Mouse (Mus musculus): ENCODE measurements around the gene Optn. TPM values are rescaled to one million over a fixed set of nuclear protein-coding genes. Genes with fewer than 3 reads are reported as not detected.

Gene Optn
- total RNA-seq, 2 experiments from 2014 or later = 4.1 to 9.1 TPM

DNA sequence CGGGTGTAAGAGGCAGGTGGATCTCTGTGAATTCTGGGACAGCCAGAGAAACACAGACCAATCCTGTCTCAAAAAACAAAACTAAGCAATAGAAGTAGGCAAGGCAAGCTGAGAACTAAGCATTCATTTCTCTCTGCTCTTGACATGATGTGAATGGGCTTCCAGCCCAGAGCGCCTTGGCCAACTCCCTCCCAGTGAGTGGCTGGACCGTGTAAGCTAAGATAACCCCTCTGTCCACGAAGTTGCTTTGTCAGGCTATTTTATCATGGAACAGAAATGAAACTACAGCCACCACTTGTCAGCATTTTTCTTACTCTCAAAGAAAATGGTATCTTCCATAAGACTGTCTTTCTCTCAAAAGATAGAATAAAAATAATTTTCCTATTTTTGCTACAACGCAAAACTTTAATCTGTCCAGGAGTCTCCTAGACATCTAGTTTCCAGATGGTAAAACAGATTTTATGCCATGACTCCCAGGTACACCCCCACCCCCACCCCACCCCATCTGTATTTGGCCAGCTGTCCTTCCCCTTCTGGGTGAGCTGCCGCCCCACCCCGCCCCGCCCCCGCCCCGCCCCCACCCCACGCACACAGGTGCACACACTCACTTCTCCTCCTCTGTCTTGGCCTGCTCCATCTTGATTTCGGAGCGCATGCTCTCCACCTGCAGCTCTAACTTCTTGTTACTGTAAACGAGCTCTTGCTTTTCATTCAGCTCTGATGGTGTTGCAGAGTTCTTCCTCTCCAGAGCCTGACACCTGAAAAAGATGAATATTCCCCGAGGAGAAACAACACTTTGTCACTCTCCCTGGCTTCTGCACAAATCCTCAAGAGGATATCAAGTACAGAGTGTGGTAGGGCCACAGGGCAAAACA is 30.1 kb downstream of the Optn start:
- no peak for ATAC-seq (ENCODE audit: poor library complexity, severe bottlenecking)

DNA sequence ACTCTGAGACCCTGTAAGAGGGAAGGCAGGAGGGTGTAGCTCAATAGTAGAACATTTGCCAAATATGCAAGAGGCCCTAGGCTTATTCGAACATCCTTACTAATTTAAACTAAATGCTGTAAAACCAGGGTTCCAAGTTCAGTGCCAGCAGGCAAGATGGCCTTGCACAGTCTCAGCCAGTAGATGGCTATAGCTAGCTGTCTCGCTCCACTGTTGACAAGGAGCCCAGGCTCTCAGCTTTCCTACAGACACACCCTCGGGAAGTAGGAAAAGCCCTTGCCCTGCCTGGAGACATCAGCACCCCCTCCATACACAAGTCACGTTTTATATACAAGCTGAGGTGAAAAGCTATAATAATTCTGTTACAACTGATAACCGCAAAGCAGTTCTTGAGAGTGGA is 31.2 kb downstream of the Optn start:
- ATAC-seq (ENCODE audit: poor library complexity, severe bottlenecking) = no peak

GRCm38 (mm10) chr2:5031215-5031614 is 32.6 kb downstream of the Optn start:
- ATAC-seq (ENCODE audit: poor library complexity, severe bottlenecking) = no peak

- no peak for ATAC-seq (ENCODE audit: poor library complexity, severe bottlenecking)
Observed at GRCm38 (mm10) chr2:5029808-5030207, 34.0 kb downstream of the Optn start.

- ATAC-seq (ENCODE audit: poor library complexity, severe bottlenecking) = no peak
Observed at GRCm38 (mm10) chr2:5028047-5028446, 35.8 kb downstream of the Optn start.

- ATAC-seq (ENCODE audit: poor library complexity, severe bottlenecking) = no peak
Observed at GRCm38 (mm10) chr2:5027057-5027456, 36.8 kb downstream of the Optn start.

DNA sequence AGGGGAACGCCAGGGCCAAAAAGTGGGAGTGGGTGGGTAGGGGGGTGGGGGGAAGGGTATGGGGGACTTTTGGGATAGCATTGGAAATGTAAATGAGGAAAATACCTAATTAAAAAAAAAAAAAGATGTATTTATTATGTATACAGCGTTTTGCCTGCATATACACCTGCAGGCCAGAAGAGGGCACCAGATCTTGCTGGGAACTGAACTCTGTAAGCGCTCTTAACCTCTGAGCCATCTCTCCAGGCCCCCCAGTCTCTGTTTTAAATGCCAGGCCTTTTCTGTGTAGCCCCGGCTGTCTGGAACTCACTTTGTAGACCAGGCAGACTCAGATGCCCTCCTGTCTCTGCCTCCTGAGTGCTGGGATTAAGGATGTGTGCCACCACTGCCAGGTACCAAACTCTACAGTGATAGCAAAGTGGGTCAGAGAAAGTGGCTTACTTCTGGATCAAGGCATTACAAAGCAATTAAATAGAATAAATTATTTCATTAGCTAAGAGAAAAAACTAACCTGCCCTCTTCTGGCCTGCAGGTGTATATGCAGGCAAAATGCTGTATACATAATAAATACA is 38.6 kb downstream of the Optn start:
- ATAC-seq (ENCODE audit: poor library complexity, severe bottlenecking) = peak; percentile 64

DNA sequence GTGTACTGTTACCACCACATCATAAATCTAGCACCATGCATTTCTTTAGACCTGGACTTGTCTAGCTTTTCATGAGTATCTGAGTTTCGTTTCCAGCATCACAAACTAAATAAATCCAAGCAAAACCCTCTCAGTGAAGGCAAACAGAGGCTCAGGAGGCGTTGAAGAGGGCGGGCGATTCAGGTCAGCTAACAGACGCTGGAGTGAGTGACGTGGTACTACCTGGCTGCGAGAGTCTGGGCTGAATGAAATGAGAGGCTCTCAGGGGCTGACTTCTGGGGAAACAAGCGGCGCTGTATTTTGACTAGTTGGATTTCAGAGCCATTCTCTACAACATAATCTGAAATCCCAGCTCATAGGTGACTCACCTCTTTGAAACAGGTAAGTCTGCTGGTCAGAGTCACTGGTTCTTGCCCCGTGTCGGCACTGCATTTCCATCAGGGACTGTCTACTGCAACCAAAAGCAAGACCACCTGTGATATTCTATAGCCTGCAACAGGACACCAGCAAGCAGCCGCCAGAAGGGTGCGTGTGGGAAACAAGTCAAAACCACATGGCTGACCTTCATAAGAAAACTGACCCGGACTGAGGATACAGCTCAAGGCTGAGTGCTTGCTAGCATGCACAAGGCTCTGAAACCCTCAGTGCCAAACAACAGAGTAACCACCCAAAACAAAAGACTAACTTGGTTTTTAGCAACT is 40.0 kb downstream of the Optn start:
- ATAC-seq (ENCODE audit: poor library complexity, severe bottlenecking) = no peak

GRCm38 (mm10) chr2:5023275-5023674 is 40.6 kb downstream of the Optn start:
- no peak for ATAC-seq (ENCODE audit: poor library complexity, severe bottlenecking)

GRCm38 (mm10) chr2:5019708-5020107 is 44.1 kb downstream of the Optn start:
- no peak for ATAC-seq (ENCODE audit: poor library complexity, severe bottlenecking)

GRCm38 (mm10) chr2:5016922-5017321 is 46.9 kb downstream of the Optn start:
- ATAC-seq (ENCODE audit: poor library complexity, severe bottlenecking) = no peak

DNA sequence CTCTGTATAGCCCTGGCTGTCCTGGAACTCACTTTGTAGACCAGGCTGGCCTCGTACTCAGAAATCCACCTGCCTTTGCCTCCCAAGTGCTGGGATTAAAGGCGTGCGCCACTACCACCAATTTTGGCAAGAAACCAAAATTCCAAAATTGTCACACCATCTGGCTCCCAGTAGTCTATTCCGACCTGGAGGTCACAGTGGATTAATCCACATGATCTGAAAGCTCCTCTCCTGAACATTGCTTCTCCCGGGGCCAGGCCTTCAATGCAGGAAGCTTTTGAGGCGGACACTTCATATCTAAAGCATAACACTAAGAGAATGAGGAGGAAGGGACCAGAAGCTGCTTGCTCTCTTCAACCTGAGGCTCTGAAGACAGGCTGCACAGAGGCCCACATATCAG is 48.3 kb downstream of the Optn start:
- no peak for ATAC-seq (ENCODE audit: poor library complexity, severe bottlenecking)

- ATAC-seq (ENCODE audit: poor library complexity, severe bottlenecking) = peak; percentile 47
Observed at GRCm38 (mm10) chr2:5014616-5015015, 49.2 kb downstream of the Optn start.

DNA sequence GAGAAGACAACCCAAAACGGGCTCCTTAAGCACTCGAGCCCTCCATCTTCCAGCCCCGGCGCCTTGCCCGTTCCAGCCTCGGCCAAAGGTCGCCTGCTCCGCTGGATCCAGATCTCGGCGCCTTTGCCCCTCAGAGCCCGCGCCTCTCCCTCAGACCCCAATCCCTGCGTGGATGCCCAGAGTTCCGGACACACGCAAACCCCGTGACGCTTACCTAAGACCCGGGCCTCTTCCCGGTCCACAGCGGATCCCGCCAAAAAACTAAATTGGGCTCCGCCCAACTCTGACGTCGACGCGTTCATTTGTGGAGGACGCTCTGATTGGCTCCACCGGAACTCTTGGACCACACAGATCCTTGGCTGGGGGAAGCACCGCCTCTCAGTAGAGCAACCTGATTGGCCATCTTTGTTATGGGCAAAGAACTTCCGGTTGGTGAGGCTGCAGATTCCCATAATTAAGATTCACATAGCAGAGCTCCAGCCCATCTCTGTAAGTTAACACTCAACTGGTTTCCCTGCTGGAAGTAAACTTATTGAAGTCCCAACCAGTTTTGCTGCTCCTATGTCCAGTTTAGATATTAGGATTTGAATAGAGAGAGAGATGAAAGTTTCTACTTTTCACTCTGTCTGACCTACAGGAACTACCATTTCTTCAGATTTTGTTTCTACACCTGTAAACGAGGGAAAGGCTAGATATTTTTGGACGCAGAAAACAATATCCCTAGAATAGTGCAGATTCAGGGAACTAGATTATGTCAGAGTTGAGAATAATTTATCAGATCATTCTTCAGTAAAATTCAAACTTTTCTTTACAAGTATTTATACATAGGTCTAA is 51.1 kb downstream of the Optn start, which contains the start of gene Mcm10:
Gene Mcm10, minus strand, starts transcription at position 301 of the 834 bp plus-strand sequence.
- peak; percentile 99 for ATAC-seq (ENCODE audit: poor library complexity, severe bottlenecking)

DNA sequence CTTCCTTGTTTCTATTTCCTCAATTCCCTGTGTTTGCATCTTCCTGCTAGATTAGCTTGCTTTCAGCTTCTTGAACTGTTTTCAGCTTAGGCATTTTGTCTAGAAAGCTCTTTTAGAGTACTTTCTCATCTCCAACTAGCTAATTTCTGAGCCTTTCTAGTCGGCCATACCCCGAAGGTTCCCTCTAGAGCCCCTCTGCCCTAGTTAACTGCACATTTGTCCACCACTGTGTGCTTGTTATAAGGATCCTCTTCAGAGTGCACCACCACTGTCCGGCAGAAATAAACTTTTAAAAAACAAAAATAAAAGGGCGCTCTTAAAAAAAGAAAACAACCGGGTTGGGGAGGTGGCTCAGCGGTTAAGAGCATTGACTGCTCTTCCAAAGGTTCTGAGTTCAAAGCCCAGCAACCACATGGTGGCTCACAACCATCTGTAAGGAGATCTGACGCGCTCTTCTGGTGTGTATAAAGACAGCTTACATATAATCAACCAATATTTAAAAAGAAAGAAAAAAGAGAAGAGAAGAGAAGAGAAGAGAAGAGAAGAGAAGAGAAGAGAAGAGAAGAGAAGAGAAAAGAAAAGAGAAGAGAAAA is 51.9 kb downstream of the Optn start:
- ATAC-seq (ENCODE audit: poor library complexity, severe bottlenecking) = no peak

DNA sequence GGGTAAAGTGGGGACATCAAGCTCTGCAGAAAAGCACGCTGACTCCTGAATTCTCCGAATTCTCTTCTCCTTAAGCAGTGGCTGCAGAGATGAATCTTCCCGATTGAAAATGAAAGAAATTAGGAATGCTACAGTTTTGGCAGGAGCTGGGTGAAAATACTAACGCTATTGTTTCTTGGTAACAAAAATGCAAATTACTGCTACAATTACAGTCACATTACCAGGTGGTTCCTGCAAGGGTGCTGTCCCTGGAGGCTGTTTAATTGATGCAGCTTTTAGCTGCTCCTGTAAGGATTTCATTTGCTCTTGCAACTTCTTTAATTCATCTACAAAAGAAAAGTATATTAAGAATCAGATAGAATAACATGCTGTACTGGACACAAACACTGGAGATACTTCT is 56.7 kb downstream of the Optn start:
- no peak for ATAC-seq (ENCODE audit: poor library complexity, severe bottlenecking)

GRCm38 (mm10) chr2:5001266-5001665 is 62.6 kb downstream of the Optn start:
- no peak for ATAC-seq (ENCODE audit: poor library complexity, severe bottlenecking)

- ATAC-seq (ENCODE audit: poor library complexity, severe bottlenecking) = no peak
Observed at GRCm38 (mm10) chr2:4998905-4999304, 64.9 kb downstream of the Optn start.

- ATAC-seq (ENCODE audit: poor library complexity, severe bottlenecking) = no peak
Observed at GRCm38 (mm10) chr2:4996421-4996824, 67.4 kb downstream of the Optn start.

DNA sequence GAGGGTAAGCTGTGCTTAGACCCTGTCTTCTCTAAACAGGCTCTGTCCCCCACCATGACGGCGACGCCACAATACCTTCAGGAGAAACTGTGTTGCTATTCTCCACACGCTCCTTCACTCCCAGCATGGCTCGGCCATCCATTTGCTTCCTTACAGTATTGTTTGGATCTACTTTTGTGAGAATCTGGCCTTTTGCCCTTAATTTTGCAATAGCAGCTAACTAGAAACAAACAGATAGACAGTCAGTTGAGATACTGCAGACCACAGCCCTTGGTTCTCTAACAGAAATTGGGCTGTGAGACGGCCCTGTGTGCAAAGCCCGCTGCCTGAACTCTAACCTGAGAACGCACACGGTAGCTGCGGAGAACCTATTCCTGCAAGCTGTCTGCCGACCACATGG is 68.2 kb downstream of the Optn start:
- no peak for ATAC-seq (ENCODE audit: poor library complexity, severe bottlenecking)

All from megakaryocyte, adult 5-6 weeks (primary cell).